Mouse (Mus musculus): ENCODE results near the gene Cct7. TPM values are rescaled to one million over a fixed set of nuclear protein-coding genes. Genes with fewer than 3 reads are reported as not detected.

Cct7 gene
- total and polyA plus RNA-seq, 2 experiments: 76.2 to 115 TPM

- WGBS: 51% methylated on average over 5 of the region's 5 CpGs
- no peak overlapping the region for H3K27ac ChIP-seq (replicated peaks; ENCODE audit: insufficient read depth, low read depth, low read length)
- no peak overlapping the region for H3K9ac ChIP-seq (ENCODE audit: low read depth, low read length)
- no peaks in the 10 kb centered on the region for H3K4me1 ChIP-seq (ENCODE audit: control insufficient read depth, insufficient read depth, low read length)
- peaks cover 25% of the 10 kb centered on the region for H3K27me3 ChIP-seq (ENCODE audit: control insufficient read depth, insufficient read depth, low read length)
- H3K36me3 ChIP-seq (ENCODE audit: control insufficient read depth, insufficient read depth, low read length): no peaks in the 10 kb centered on the region
- no peak for TF ChIP-seq POLR2A (IDR thresholded peaks at IDR 0.05; ENCODE audit: extremely low read depth, insufficient read depth, low read length)
- TF ChIP-seq CTCF (IDR thresholded peaks at IDR 0.05; ENCODE audit: low read depth, low read length): no peak
- no peak for DNase-seq (ENCODE audit: extremely low read depth, low read depth, low spot score)
- H3K4me3 ChIP-seq (ENCODE audit: insufficient read depth, low read depth, low read length): no peak overlapping the region
- no peaks in the 10 kb centered on the region for H3K79me2 ChIP-seq (ENCODE audit: control insufficient read depth, insufficient read depth, low read length)
These were observed 57.3 kb downstream of the Cct7 start for GRCm38 (mm10) chr6:85508602-85509001.

GRCm38 (mm10) chr6:85510476-85510875 lies 59.2 kb downstream of the Cct7 start:
- DNase-seq (ENCODE audit: extremely low read depth, low read depth, low spot score): peak; percentile 16

GRCm38 (mm10) chr6:85511286-85512055 lies 60.2 kb downstream of the Cct7 start:
- H3K9ac ChIP-seq (ENCODE audit: low read depth, low read length): no peak overlapping the region
- H3K27ac ChIP-seq (replicated peaks; ENCODE audit: insufficient read depth, low read depth, low read length): no peak overlapping the region
- H3K4me3 ChIP-seq (ENCODE audit: insufficient read depth, low read depth, low read length): no peak overlapping the region
- TF ChIP-seq CTCF (IDR thresholded peaks at IDR 0.05; ENCODE audit: low read depth, low read length) (no peak), POLR2A (IDR thresholded peaks at IDR 0.05; ENCODE audit: extremely low read depth, insufficient read depth, low read length) (no peak)
- DNase-seq (ENCODE audit: extremely low read depth, low read depth, low spot score): no peak
- no peaks in the 10 kb centered on the region for H3K36me3 ChIP-seq (ENCODE audit: control insufficient read depth, insufficient read depth, low read length)
- WGBS: 2% methylated on average over 86 of the region's 88 CpGs
- H3K79me2 ChIP-seq (ENCODE audit: control insufficient read depth, insufficient read depth, low read length): no peaks in the 10 kb centered on the region
- H3K4me1 ChIP-seq (ENCODE audit: control insufficient read depth, insufficient read depth, low read length): no peaks in the 10 kb centered on the region
- H3K27me3 ChIP-seq (ENCODE audit: control insufficient read depth, insufficient read depth, low read length): peaks cover 36% of the 10 kb centered on the region

More at GRCm38 (mm10) chr6:85510476-85510875, 59.2 kb downstream of the Cct7 start:
- Histone ChIP-seq H3K79me2 (ENCODE audit: control insufficient read depth, insufficient read depth, low read length) (no peaks in the 10 kb centered on the region), H3K27ac (replicated peaks; ENCODE audit: insufficient read depth, low read depth, low read length) (no peak overlapping the region), H3K4me3 (ENCODE audit: insufficient read depth, low read depth, low read length) (no peak overlapping the region), H3K9ac (ENCODE audit: low read depth, low read length) (no peak overlapping the region), H3K36me3 (ENCODE audit: control insufficient read depth, insufficient read depth, low read length) (no peaks in the 10 kb centered on the region), H3K27me3 (ENCODE audit: control insufficient read depth, insufficient read depth, low read length) (peaks cover 30% of the 10 kb centered on the region), H3K4me1 (ENCODE audit: control insufficient read depth, insufficient read depth, low read length) (no peaks in the 10 kb centered on the region)
- 7% methylated on average over 6 of the region's 6 CpGs for WGBS
- TF ChIP-seq CTCF (IDR thresholded peaks at IDR 0.05; ENCODE audit: low read depth, low read length) (peak; percentile 37; the same call in 1 of the 2 replicates), POLR2A (IDR thresholded peaks at IDR 0.05; ENCODE audit: extremely low read depth, insufficient read depth, low read length) (no peak)

GRCm38 (mm10) chr6:85512056-85512440 lies 60.7 kb downstream of the Cct7 start:
- WGBS: 2% methylated on average over 36 of the region's 36 CpGs
- no peak overlapping the region for H3K27ac ChIP-seq (replicated peaks; ENCODE audit: insufficient read depth, low read depth, low read length)
- H3K27me3 ChIP-seq (ENCODE audit: control insufficient read depth, insufficient read depth, low read length): peaks cover 36% of the 10 kb centered on the region
- DNase-seq (ENCODE audit: extremely low read depth, low read depth, low spot score): no peak
- H3K36me3 ChIP-seq (ENCODE audit: control insufficient read depth, insufficient read depth, low read length): no peaks in the 10 kb centered on the region
- no peak overlapping the region for H3K4me3 ChIP-seq (ENCODE audit: insufficient read depth, low read depth, low read length)
- no peaks in the 10 kb centered on the region for H3K79me2 ChIP-seq (ENCODE audit: control insufficient read depth, insufficient read depth, low read length)
- H3K4me1 ChIP-seq (ENCODE audit: control insufficient read depth, insufficient read depth, low read length): no peaks in the 10 kb centered on the region
- no peak for TF ChIP-seq CTCF (IDR thresholded peaks at IDR 0.05; ENCODE audit: low read depth, low read length)
- no peak for TF ChIP-seq POLR2A (IDR thresholded peaks at IDR 0.05; ENCODE audit: extremely low read depth, insufficient read depth, low read length)
- H3K9ac ChIP-seq (ENCODE audit: low read depth, low read length): no peak overlapping the region

- no peak overlapping the region for H3K4me3 ChIP-seq (ENCODE audit: insufficient read depth, low read depth, low read length)
- no peaks in the 10 kb centered on the region for H3K36me3 ChIP-seq (ENCODE audit: control insufficient read depth, insufficient read depth, low read length)
- no peak overlapping the region for H3K9ac ChIP-seq (ENCODE audit: low read depth, low read length)
- no peak overlapping the region for H3K27ac ChIP-seq (replicated peaks; ENCODE audit: insufficient read depth, low read depth, low read length)
- H3K4me1 ChIP-seq (ENCODE audit: control insufficient read depth, insufficient read depth, low read length): no peaks in the 10 kb centered on the region
- WGBS: 4% methylated on average over 85 of the region's 90 CpGs
- H3K79me2 ChIP-seq (ENCODE audit: control insufficient read depth, insufficient read depth, low read length): no peaks in the 10 kb centered on the region
- TF ChIP-seq POLR2A (IDR thresholded peaks at IDR 0.05; ENCODE audit: extremely low read depth, insufficient read depth, low read length) (no peak), CTCF (IDR thresholded peaks at IDR 0.05; ENCODE audit: low read depth, low read length) (no peak)
- peaks cover 36% of the 10 kb centered on the region for H3K27me3 ChIP-seq (ENCODE audit: control insufficient read depth, insufficient read depth, low read length)
- DNase-seq (ENCODE audit: extremely low read depth, low read depth, low spot score): no peak
These were observed 61.5 kb downstream of the Cct7 start for GRCm38 (mm10) chr6:85512577-85513530.

Measured in liver, adult 2 months (tissue).